Mouse (Mus musculus) lung, postnatal 0 days (tissue): ENCODE data around the gene Cacna2d3. TPM values are rescaled to one million over a fixed set of nuclear protein-coding genes. Genes with fewer than 3 reads are reported as not detected.

ENCODE experiments used
- ATAC-seq: fragments of 200-750 bp; cut with Nextera tagmentation; 2 replicates; pipeline ENCODE4 v1.8.0; 2017; ENCODE audit warnings: moderate library complexity
- DNase-seq: peaks from one replicate; pipeline ENCODE4 v3.0.0-alpha.2; 2016; ENCODE audit warnings: low spot score
- H3K27ac ChIP-seq: fragments of 300-500 bp; sonication (generic); 2 replicates; pipeline ENCODE4 v1.5.1; 2014; ENCODE audit warnings: antibody characterized with exemption, mild to moderate bottlenecking, low read length, mixed read lengths
- H3K27me3 ChIP-seq: fragments of 300-500 bp; sonication (generic); replicated peaks from 2 replicates; pipeline ENCODE4 v1.6.1; 2014; ENCODE audit warnings: low read length, mixed read lengths; ENCODE audit not compliant: insufficient read depth
- H3K36me3 ChIP-seq: fragments of 300-500 bp; sonication (generic); 2 replicates; pipeline ENCODE4 v1.6.1; 2014; ENCODE audit warnings: low read length, mixed read lengths; ENCODE audit not compliant: insufficient read depth
- H3K4me1 ChIP-seq: fragments of 300-500 bp; sonication (generic); 2 replicates; pipeline ENCODE4 v1.6.1; 2014; ENCODE audit warnings: antibody characterized with exemption, low read depth, low read length, mixed read lengths; ENCODE audit not compliant: insufficient read depth
- H3K4me2 ChIP-seq: fragments of 300-500 bp; sonication (generic); replicated peaks from 2 replicates; pipeline ENCODE4 v1.6.1; 2014; ENCODE audit warnings: low read depth, mild to moderate bottlenecking, low read length, moderate library complexity, mixed read lengths
- H3K4me3 ChIP-seq: fragments of 300-500 bp; sonication (generic); 2 replicates; pipeline ENCODE4 v1.5.1; 2014; ENCODE audit warnings: low read depth, low read length
- H3K9ac ChIP-seq: fragments of 300-500 bp; sonication (generic); replicated peaks from 2 replicates; pipeline ENCODE4 v1.6.1; 2014; ENCODE audit warnings: low read depth, mild to moderate bottlenecking
- H3K9me3 ChIP-seq: fragments of 300-500 bp; sonication (generic); 2 replicates; pipeline ENCODE4 v1.6.1; 2016; ENCODE audit warnings: low read length, mixed read lengths
- CTCF ChIP-seq: IDR thresholded peaks from 2 replicates; pipeline ENCODE4 v1.5.1; 2016; ENCODE audit warnings: antibody characterized with exemption, mild to moderate bottlenecking
- EP300 ChIP-seq: IDR thresholded peaks from 2 replicates; pipeline ENCODE4 v1.6.1; 2016; ENCODE audit warnings: antibody characterized with exemption, mild to moderate bottlenecking, control low read depth
- WGBS: fragments of 180-500 bp; shearing (Covaris S2); extraction: QIAGEN DNeasy Blood & Tissue Kit; methylation state at CpG from one replicate; pipeline ENCODE4 v1.1.7; 2014; 5-methylcytosine and 5-hydroxymethylcytosine counted together
- polyA plus RNA-seq: library from polyadenylated mRNA; unstranded; fragments of >200 nt; fragmentation: Nextera tagmentation; extraction: Ambion mirVana; gene quantifications from 2 replicates; pipeline ENCODE4 v1.2.1, GENCODE M21; 2015

The Cacna2d3 gene
- polyA plus RNA-seq, 1 experiment from 2014 or later = 0.50 TPM

DNA sequence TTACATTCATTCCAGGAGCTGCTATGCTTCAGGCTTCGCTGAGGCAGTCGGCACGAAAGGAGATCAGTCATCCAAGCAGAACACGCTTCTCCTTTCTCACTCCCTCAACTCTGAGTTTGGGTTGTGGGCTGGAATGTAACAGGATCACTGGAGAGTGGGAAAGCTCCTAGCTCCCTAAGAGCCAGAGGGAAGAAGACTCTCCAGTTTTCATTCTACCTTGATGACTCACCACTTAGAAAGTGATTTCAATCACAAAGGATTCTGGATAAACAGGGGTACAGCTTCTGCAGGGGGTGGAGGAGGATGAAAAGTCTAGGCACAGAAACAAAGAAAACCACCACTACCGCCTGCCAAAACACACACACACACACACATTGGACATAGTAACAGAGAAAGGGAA is 760.3 kb downstream of the Cacna2d3 start:
- WGBS = 78% methylated on average over 5 of the region's 5 CpGs
- Histone ChIP-seq H3K27me3 (no peaks in the 10 kb centered on the region), H3K9me3 (no peaks in the 10 kb centered on the region), H3K27ac (no peak overlapping the region), H3K36me3 (no peaks in the 10 kb centered on the region), H3K4me3 (no peak overlapping the region), H3K4me2 (no peak overlapping the region), H3K4me1 (no peaks in the 10 kb centered on the region), H3K9ac (no peak overlapping the region)
- ATAC-seq (no peak), DNase-seq (no peak)
- no peak for TF ChIP-seq EP300
- TF ChIP-seq CTCF = no peak

DNA sequence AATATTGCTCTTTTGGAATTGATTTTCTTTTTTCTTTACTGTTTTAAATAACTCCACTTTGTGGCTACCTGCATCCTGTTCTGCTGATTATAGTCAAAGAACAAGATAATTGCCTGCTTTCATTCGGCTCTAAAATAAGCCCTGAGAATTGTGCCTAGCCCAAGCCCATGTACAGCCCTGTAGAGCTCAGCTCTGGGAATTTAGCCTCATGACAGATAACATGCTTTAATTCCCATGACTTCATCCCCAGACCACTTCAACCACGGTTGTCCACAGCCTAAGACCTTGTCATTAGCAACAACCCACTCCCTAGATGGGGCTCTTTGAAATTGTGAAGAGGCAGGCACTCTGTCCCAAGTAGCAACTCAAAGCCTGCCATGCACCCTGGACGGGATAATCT is 762.6 kb downstream of the Cacna2d3 start:
- Histone ChIP-seq H3K27me3 (no peaks in the 10 kb centered on the region), H3K4me2 (no peak overlapping the region), H3K4me3 (no peak overlapping the region), H3K9ac (no peak overlapping the region), H3K36me3 (no peaks in the 10 kb centered on the region), H3K4me1 (no peaks in the 10 kb centered on the region), H3K27ac (no peak overlapping the region), H3K9me3 (no peaks in the 10 kb centered on the region)
- no peak for ATAC-seq
- 55% methylated on average over 3 of the region's 3 CpGs for WGBS
- no peak for DNase-seq
- TF ChIP-seq CTCF = no peak
- no peak for TF ChIP-seq EP300

DNA sequence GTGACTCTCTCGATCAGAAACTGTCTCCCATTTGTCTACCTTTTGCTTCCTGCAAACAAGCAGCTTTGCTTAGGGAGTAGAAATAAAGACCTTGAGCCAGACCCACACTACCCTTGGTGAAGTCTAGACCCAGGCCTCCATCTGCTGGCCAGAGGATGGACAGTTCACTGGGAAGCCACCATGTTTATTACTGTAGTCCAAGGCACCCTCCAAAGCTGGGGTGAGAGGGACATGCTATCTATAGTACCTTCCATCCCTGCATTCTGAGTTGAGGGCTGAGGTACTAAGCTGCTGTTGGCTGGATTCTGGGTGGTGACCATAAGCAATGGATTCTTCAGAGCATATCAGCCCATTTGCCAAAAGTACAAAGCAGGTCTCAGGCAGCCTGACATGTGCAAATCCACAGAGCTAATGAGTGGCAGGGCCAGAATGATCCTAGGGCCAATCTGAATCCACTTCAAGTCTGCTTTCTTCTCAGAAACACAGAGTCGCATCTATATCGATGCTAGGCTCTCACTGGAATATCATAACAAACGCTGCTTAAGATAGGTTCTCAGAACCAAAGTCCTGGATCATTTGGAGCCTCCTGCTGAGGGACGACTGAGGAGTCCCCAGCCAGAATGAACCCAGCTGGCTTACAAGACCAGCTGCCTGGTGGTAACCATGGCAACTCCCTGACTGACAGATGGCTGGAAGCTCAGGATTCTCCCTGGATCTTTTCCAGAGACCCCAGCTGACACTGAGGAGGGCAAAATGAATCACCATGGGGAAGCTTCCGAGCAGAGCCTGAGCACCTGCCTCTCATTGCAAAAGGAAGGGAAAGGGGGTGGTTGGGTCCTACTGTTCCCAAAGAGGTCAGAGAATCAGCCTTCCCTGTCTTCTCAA is 763.3 kb downstream of the Cacna2d3 start:
- Histone ChIP-seq H3K9me3 (no peaks in the 10 kb centered on the region), H3K4me1 (no peaks in the 10 kb centered on the region), H3K4me3 (no peak overlapping the region), H3K9ac (no peak overlapping the region), H3K36me3 (no peaks in the 10 kb centered on the region), H3K4me2 (no peak overlapping the region), H3K27me3 (no peaks in the 10 kb centered on the region), H3K27ac (no peak overlapping the region)
- TF ChIP-seq EP300 (no peak), CTCF (peak; percentile 34)
- ATAC-seq = no peak
- no peak for DNase-seq
- WGBS = 20% methylated on average over 6 of the region's 6 CpGs

DNA sequence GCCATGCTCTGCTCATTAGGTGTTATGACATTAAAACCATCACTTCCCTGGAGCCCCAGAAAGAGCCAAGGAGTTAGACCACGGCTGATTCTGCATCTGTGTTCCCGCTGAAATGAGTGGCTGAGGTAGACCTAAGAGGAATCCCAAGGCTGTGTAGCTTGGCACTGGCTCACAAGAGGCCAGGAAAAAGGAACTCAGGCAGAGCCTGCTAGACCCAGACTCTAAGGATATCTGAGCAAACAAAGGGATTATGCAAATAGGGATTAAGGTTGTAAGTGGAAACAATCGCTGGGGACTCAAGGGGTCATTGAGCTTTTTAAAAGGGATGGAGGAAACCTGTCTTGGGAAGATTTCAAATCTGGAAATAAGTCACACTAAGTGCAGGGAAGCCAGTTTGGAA is 766.5 kb downstream of the Cacna2d3 start:
- 15% methylated on average over 3 of the region's 3 CpGs for WGBS
- Histone ChIP-seq H3K4me3 (no peak overlapping the region), H3K27me3 (no peaks in the 10 kb centered on the region), H3K36me3 (no peaks in the 10 kb centered on the region), H3K9ac (no peak overlapping the region), H3K9me3 (no peaks in the 10 kb centered on the region), H3K27ac (no peak overlapping the region), H3K4me1 (no peaks in the 10 kb centered on the region), H3K4me2 (no peak overlapping the region)
- DNase-seq = no peak
- no peak for ATAC-seq
- TF ChIP-seq CTCF (no peak), EP300 (no peak)

DNA sequence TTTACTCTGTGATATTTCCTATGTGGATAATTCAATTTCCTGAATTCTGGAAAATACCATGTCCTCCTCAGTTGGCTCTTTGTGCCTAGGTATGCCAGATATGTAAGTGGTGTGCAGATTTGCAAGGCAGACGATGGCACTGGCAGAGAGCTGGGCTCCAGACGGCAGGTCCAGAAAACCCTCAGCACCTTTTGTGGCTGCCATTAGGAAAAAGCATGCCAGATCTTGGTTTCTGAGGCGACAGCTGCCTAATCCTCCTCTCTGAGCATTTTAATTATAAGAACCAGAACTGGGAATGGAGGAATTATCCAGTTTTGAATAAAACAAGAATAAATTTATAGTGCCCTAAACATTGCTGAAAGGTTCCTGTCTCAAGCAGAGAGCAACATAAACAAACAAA is 767.1 kb downstream of the Cacna2d3 start:
- Histone ChIP-seq H3K9ac (no peak overlapping the region), H3K9me3 (no peaks in the 10 kb centered on the region), H3K27ac (no peak overlapping the region), H3K4me3 (no peak overlapping the region), H3K36me3 (no peaks in the 10 kb centered on the region), H3K27me3 (no peaks in the 10 kb centered on the region), H3K4me2 (no peak overlapping the region), H3K4me1 (no peaks in the 10 kb centered on the region)
- DNase-seq (no peak), ATAC-seq (no peak)
- 36% methylated on average over 3 of the region's 3 CpGs for WGBS
- no peak for TF ChIP-seq EP300
- TF ChIP-seq CTCF = no peak

DNA sequence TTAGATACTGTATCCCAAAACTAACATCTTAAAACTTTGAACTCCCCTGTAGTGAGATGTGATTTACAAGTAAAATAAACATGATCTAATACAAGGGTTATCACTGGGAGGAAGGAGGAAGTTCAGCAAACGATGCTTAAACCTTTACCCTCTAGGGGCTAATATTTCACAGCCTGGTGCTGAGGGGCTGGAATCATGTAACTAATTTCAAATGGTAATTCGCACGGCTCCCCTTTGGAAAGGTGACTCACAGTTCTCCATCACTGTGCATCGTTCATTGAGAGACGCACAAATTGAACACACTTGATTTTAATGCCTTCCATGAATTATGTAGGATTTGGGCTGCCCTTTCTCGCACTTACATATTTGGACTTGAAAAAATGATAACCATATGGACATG is 767.6 kb downstream of the Cacna2d3 start:
- H3K9me3 ChIP-seq = no peaks in the 10 kb centered on the region
- no peak overlapping the region for H3K4me2 ChIP-seq
- ATAC-seq (no peak), DNase-seq (no peak)
- no peaks in the 10 kb centered on the region for H3K27me3 ChIP-seq
- H3K4me1 ChIP-seq = no peaks in the 10 kb centered on the region
- 33% methylated on average over 6 of the region's 6 CpGs for WGBS
- H3K27ac ChIP-seq = no peak overlapping the region
- H3K4me3 ChIP-seq = no peak overlapping the region
- no peaks in the 10 kb centered on the region for H3K36me3 ChIP-seq
- no peak overlapping the region for H3K9ac ChIP-seq
- no peak for TF ChIP-seq EP300
- TF ChIP-seq CTCF = no peak
